Mouse (Mus musculus) intestine, embryonic 14.5 days (tissue): ENCODE results near the gene Slit3. TPM values are rescaled to one million over a fixed set of nuclear protein-coding genes. Genes with fewer than 3 reads are reported as not detected.

Experiments used
- ATAC-seq: fragments of 200-750 bp; cut with Nextera tagmentation; replicated peaks from 2 replicates; pipeline ENCODE4 v1.8.0; 2017; ENCODE audit warnings: low read depth, moderate number of reproducible peaks, moderate TSS enrichment, moderate library complexity; ENCODE audit not compliant: low FRiP score, low TSS enrichment
- DNase-seq: peaks from one replicate; pipeline ENCODE4 v3.0.0-alpha.2; 2018; ENCODE audit warnings: low spot score
- H3K27ac ChIP-seq: fragments of 300-500 bp; sonication (generic); 2 replicates; pipeline ENCODE4 v1.5.1; 2014; ENCODE audit warnings: low read depth, mild to moderate bottlenecking, control low read depth
- H3K27me3 ChIP-seq: fragments of 300-500 bp; sonication (generic); replicated peaks from 2 replicates; pipeline ENCODE4 v1.6.1; 2014; ENCODE audit warnings: low read length, control low read depth; ENCODE audit not compliant: control insufficient read depth, insufficient read depth
- H3K36me3 ChIP-seq: fragments of 300-500 bp; sonication (generic); 2 replicates; pipeline ENCODE4 v1.6.1; 2014; ENCODE audit warnings: low read length, control low read depth; ENCODE audit not compliant: control insufficient read depth, insufficient read depth
- H3K4me1 ChIP-seq: fragments of 300-500 bp; sonication (generic); replicated peaks from 2 replicates; pipeline ENCODE4 v1.6.1; 2014; ENCODE audit warnings: low read length, control low read depth, mixed read lengths; ENCODE audit not compliant: control insufficient read depth, insufficient read depth
- H3K4me2 ChIP-seq: fragments of 300-500 bp; sonication (generic); 2 replicates; pipeline ENCODE4 v1.6.1; 2014; ENCODE audit warnings: low read length
- H3K4me3 ChIP-seq: fragments of 300-500 bp; sonication (generic); 2 replicates; pipeline ENCODE4 v1.5.1; 2014; ENCODE audit warnings: low read depth, low read length, control low read depth, mixed read lengths
- H3K9ac ChIP-seq: fragments of 300-500 bp; sonication (generic); 2 replicates; pipeline ENCODE4 v1.6.1; 2014; ENCODE audit warnings: mild to moderate bottlenecking, low read length
- H3K9me3 ChIP-seq: fragments of 300-500 bp; sonication (generic); 2 replicates; pipeline ENCODE4 v1.6.1; 2016; ENCODE audit warnings: low read length, control low read depth; ENCODE audit not compliant: control insufficient read depth
- WGBS: fragments of 180-500 bp; shearing (Covaris S2); extraction: QIAGEN DNeasy Blood & Tissue Kit; methylation state at CpG from one replicate; pipeline ENCODE4 v1.1.7; 2014; 5-methylcytosine and 5-hydroxymethylcytosine counted together
- polyA plus RNA-seq: library from polyadenylated mRNA; unstranded; fragments of >200 nt; fragmentation: Nextera tagmentation; extraction: Ambion mirVana; gene quantifications from 2 replicates; pipeline ENCODE4 v1.2.1, GENCODE M21; 2014

Gene Slit3
- polyA plus RNA-seq, 1 experiment from 2014 or later: 27.6 TPM

DNA sequence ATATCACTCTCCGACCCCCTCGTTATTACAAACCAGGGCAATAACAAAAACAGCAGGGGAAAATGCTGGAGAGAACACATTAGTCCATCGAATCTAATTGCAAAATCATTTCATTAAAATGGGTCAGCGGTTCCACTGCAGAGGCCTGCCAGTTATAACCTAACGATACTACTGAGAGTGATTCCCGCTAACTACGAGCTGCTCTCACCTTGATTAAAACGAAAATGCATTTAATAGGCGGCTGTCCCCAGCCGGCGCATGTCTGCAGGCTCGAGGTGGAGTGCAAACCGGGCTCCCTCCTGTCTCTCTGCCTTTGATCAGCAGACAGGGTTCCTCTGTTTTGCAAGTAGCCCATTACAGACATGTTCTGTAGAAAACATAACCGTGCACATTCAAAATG is 498.4 kb downstream of the Slit3 start:
- no peaks in the 10 kb centered on the region for H3K27me3 ChIP-seq
- DNase-seq (no peak), ATAC-seq (no peak)
- no peaks in the 10 kb centered on the region for H3K36me3 ChIP-seq
- no peaks in the 10 kb centered on the region for H3K4me1 ChIP-seq
- no peak overlapping the region for H3K4me2 ChIP-seq
- no peaks in the 10 kb centered on the region for H3K9me3 ChIP-seq
- no peak overlapping the region for H3K9ac ChIP-seq
- WGBS: 90% methylated on average over 14 of the region's 14 CpGs
- H3K4me3 ChIP-seq: no peak overlapping the region
- H3K27ac ChIP-seq: no peak overlapping the region

DNA sequence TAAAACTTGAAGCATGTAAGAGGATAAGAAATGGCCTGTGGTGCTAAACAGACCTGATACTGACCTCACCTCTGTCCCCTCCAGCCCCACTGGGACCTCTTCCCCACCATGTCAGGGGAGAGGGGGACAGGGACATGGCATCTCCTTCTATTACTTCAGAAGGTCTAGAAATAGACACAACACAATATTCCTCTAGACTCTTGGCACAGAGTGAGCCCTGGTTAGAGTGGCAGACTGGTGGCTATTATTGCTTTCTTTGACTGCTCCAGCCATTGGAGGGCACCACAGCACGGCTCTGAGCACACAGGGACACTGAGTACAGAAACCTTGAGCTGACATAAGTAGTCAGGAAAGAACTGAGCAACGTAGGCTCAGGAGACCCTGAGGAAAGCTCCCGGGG is 501.7 kb downstream of the Slit3 start:
- DNase-seq (no peak), ATAC-seq (no peak)
- H3K27ac ChIP-seq: no peak overlapping the region
- no peaks in the 10 kb centered on the region for H3K4me1 ChIP-seq
- no peak overlapping the region for H3K4me3 ChIP-seq
- H3K9me3 ChIP-seq: no peaks in the 10 kb centered on the region
- no peak overlapping the region for H3K4me2 ChIP-seq
- no peaks in the 10 kb centered on the region for H3K27me3 ChIP-seq
- WGBS: 85% methylated on average over 3 of the region's 3 CpGs
- H3K9ac ChIP-seq: no peak overlapping the region
- H3K36me3 ChIP-seq: no peaks in the 10 kb centered on the region

DNA sequence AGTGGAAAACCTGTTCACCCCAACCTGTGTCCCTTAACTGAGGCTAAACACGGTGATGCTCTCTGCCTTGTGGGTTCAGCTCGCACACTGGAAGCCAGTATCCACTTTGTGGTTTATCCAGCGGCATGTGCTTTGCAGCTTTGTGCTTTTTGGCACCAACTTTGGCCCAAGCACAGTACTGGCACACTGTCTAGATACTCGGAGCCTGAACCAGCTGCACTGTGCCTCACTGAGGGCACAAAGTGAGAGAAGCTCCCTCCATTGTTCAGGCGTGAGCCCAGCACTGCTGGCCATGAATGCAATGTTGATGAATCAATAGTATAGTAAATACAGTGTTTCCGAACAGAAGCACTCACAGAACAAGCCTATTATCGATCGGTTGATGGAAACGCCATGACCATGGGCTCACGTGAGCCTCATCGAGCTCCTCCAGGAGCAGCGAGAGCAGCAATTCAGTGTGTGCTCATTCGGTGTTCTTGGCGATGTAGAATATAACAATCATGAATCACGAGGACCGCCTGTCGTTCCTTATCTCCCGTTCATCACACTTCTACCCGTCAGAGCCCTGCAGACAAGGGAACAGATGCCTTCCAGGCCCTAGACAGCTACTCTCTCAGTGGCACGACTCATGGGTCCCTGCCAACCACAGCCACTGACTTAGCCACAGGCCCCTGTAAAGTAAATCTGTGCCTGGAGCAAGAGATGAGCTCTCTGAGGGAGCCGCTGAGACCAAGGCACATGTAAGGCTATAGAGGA is 503.7 kb downstream of the Slit3 start:
- no peaks in the 10 kb centered on the region for H3K9me3 ChIP-seq
- ATAC-seq (no peak), DNase-seq (no peak)
- H3K9ac ChIP-seq: no peak overlapping the region
- H3K27ac ChIP-seq: no peak overlapping the region
- peaks cover 2% of the 10 kb centered on the region; the same call in 1 of the 2 replicates for H3K36me3 ChIP-seq
- H3K4me1 ChIP-seq: no peaks in the 10 kb centered on the region
- H3K4me3 ChIP-seq: no peak overlapping the region
- WGBS: 74% methylated on average over 21 of the region's 21 CpGs
- no peak overlapping the region for H3K4me2 ChIP-seq
- no peaks in the 10 kb centered on the region for H3K27me3 ChIP-seq

DNA sequence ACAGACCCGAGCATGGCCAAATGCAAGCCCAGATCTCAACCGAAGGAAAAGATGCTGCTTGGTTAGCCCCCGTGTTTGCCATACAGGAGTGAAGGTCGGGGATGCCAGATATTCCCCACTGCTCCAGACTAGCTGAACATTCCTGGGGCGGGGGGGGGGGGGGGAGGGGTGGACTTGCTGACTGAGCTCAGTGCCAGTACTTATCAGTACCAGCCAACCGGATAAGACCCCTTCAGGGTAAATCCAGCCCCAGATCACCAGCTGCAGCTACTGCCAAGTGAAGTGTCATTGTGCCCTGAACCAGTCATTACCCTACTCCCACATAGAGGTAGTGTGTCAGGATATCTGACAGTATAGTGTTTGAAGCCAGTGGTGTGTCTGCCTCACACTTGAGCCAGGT is 504.6 kb downstream of the Slit3 start:
- H3K9ac ChIP-seq: no peak overlapping the region
- H3K4me3 ChIP-seq: no peak overlapping the region
- DNase-seq (no peak), ATAC-seq (no peak)
- H3K27me3 ChIP-seq: no peaks in the 10 kb centered on the region
- H3K27ac ChIP-seq: no peak overlapping the region
- H3K9me3 ChIP-seq: no peaks in the 10 kb centered on the region
- peaks cover 11% of the 10 kb centered on the region for H3K36me3 ChIP-seq
- no peak overlapping the region for H3K4me2 ChIP-seq
- H3K4me1 ChIP-seq: no peaks in the 10 kb centered on the region
- WGBS: 73% methylated on average over 6 of the region's 6 CpGs

- no peak overlapping the region for H3K4me3 ChIP-seq
- H3K36me3 ChIP-seq: peaks cover 13% of the 10 kb centered on the region
- H3K4me2 ChIP-seq: no peak overlapping the region
- H3K9me3 ChIP-seq: no peaks in the 10 kb centered on the region
- H3K4me1 ChIP-seq: no peaks in the 10 kb centered on the region
- WGBS: 84% methylated on average over 10 of the region's 10 CpGs
- DNase-seq (no peak), ATAC-seq (no peak)
- no peaks in the 10 kb centered on the region for H3K27me3 ChIP-seq
- no peak overlapping the region for H3K27ac ChIP-seq
- no peak overlapping the region for H3K9ac ChIP-seq
Measured at GRCm38 (mm10) chr11:35626161-35626885, 505.3 kb downstream of the Slit3 start.

GRCm38 (mm10) chr11:35627815-35628214 is 506.8 kb downstream of the Slit3 start:
- DNase-seq (no peak), ATAC-seq (no peak)
- WGBS: 81% methylated on average over 3 of the region's 3 CpGs
- H3K4me2 ChIP-seq: no peak overlapping the region
- no peak overlapping the region for H3K9ac ChIP-seq
- peaks cover 13% of the 10 kb centered on the region for H3K36me3 ChIP-seq
- no peak overlapping the region for H3K4me3 ChIP-seq
- no peaks in the 10 kb centered on the region for H3K9me3 ChIP-seq
- H3K27me3 ChIP-seq: no peaks in the 10 kb centered on the region
- no peak overlapping the region for H3K27ac ChIP-seq
- H3K4me1 ChIP-seq: no peaks in the 10 kb centered on the region

- no peaks in the 10 kb centered on the region for H3K4me1 ChIP-seq
- H3K4me2 ChIP-seq: no peak overlapping the region
- H3K9me3 ChIP-seq: no peaks in the 10 kb centered on the region
- no peak overlapping the region for H3K4me3 ChIP-seq
- no peak; the same call in 1 of the 2 replicates for ATAC-seq
- WGBS: 83% methylated on average over 5 of the region's 5 CpGs
- H3K36me3 ChIP-seq: peaks cover 23% of the 10 kb centered on the region
- H3K27me3 ChIP-seq: no peaks in the 10 kb centered on the region
- no peak overlapping the region for H3K9ac ChIP-seq
- DNase-seq: no peak
- H3K27ac ChIP-seq: no peak overlapping the region
Measured at GRCm38 (mm10) chr11:35632262-35632661, 511.2 kb downstream of the Slit3 start.

DNA sequence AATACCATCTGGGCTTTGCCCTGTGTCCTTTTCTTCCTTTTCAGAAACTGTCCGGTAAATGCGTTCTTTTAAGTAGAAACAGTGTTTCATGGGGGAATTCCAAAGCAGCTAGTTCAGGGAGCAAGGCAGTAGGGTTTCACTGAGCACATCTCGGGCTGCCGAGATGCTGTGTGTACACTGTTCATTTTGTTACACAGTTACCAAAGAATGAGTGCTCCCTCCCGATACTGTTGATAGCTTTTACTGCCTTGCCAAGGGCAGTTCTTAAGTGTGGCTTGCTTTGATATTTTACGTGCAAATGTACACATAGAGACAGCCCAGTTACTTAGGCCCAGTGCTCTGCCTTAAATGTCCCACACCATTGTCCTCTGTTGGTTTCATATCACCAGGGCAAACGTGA is 516.1 kb downstream of the Slit3 start:
- H3K4me3 ChIP-seq: no peak overlapping the region
- H3K4me1 ChIP-seq: peaks cover 8% of the 10 kb centered on the region
- no peaks in the 10 kb centered on the region for H3K27me3 ChIP-seq
- DNase-seq: no peak
- peaks cover 10% of the 10 kb centered on the region; the same call in 1 of the 2 replicates for H3K36me3 ChIP-seq
- H3K4me2 ChIP-seq: no peak overlapping the region
- no peak overlapping the region for H3K9ac ChIP-seq
- ATAC-seq: no peak
- WGBS: 65% methylated on average over 7 of the region's 7 CpGs
- H3K9me3 ChIP-seq: no peaks in the 10 kb centered on the region
- H3K27ac ChIP-seq: no peak overlapping the region
